Mouse (Mus musculus) limb, embryonic 13.5 days (tissue): ENCODE results near the gene Cd38. TPM values are rescaled to one million over a fixed set of nuclear protein-coding genes. Genes with fewer than 3 reads are reported as not detected.

ENCODE experiments used
- ATAC-seq: fragments of 200-750 bp; cut with Nextera tagmentation; 2 replicates; pipeline ENCODE4 v1.8.0; 2017; ENCODE audit warnings: low read depth, moderate number of reproducible peaks, moderate TSS enrichment; ENCODE audit not compliant: low FRiP score
- H3K27ac ChIP-seq: fragments of 300-500 bp; sonication (generic); 2 replicates; pipeline ENCODE4 v1.5.1; 2015; ENCODE audit warnings: inconsistent platforms, mild to moderate bottlenecking, moderate library complexity
- H3K27me3 ChIP-seq: fragments of 300-500 bp; sonication (generic); 2 replicates; pipeline ENCODE4 v1.6.1; 2015; ENCODE audit warnings: mild to moderate bottlenecking, inconsistent platforms
- H3K36me3 ChIP-seq: fragments of 300-500 bp; sonication (generic); 2 replicates; pipeline ENCODE4 v1.6.1; 2015; ENCODE audit warnings: inconsistent platforms, mild to moderate bottlenecking, moderate library complexity
- H3K4me1 ChIP-seq: fragments of 300-500 bp; sonication (generic); 2 replicates; pipeline ENCODE4 v1.6.1; 2015; ENCODE audit warnings: inconsistent platforms
- H3K4me2 ChIP-seq: fragments of 300-500 bp; sonication (generic); replicated peaks from 2 replicates; pipeline ENCODE4 v1.6.1; 2015; ENCODE audit warnings: inconsistent platforms, mild to moderate bottlenecking, moderate library complexity
- H3K4me3 ChIP-seq: fragments of 300-500 bp; sonication (generic); 2 replicates; pipeline ENCODE4 v1.5.1; 2015; ENCODE audit warnings: moderate library complexity, mild to moderate bottlenecking, inconsistent platforms
- H3K9ac ChIP-seq: fragments of 300-500 bp; sonication (generic); 2 replicates; pipeline ENCODE4 v1.6.1; 2015; ENCODE audit warnings: mild to moderate bottlenecking, inconsistent platforms
- H3K9me3 ChIP-seq: fragments of 300-500 bp; sonication (generic); 2 replicates; pipeline ENCODE4 v1.6.1; 2016; ENCODE audit warnings: inconsistent platforms
- WGBS: fragments of 180-500 bp; shearing (Covaris S2); methylation state at CpG from one replicate; pipeline ENCODE4 v1.1.7; 2015; 5-methylcytosine and 5-hydroxymethylcytosine counted together
- polyA plus RNA-seq: library from polyadenylated mRNA; unstranded; fragments of >200 nt; fragmentation: Nextera tagmentation; extraction: Ambion mirVana; gene quantifications from 2 replicates; pipeline ENCODE4 v1.2.1, GENCODE M21; 2015

Gene Cd38
- polyA plus RNA-seq, 1 experiment from 2014 or later, result 10.0 TPM

- Histone ChIP-seq H3K27ac (no peak overlapping the region), H3K4me2 (no peak overlapping the region), H3K27me3 (no peaks in the 10 kb centered on the region), H3K9me3 (no peaks in the 10 kb centered on the region), H3K36me3 (no peaks in the 10 kb centered on the region), H3K4me1 (no peaks in the 10 kb centered on the region), H3K4me3 (no peak overlapping the region), H3K9ac (no peak overlapping the region)
- 76% methylated on average over 5 of the region's 5 CpGs for WGBS
- no peak for ATAC-seq
These were observed 7.5 kb upstream of the Cd38 start for GRCm38 (mm10) chr5:43860670-43861431.

GRCm38 (mm10) chr5:43863642-43864041 lies 4.7 kb upstream of the Cd38 start:
- no peaks in the 10 kb centered on the region for H3K9me3 ChIP-seq
- no peak overlapping the region for H3K9ac ChIP-seq
- H3K4me3 ChIP-seq, result no peak overlapping the region
- 70% methylated on average over 6 of the region's 6 CpGs for WGBS
- H3K4me1 ChIP-seq, result peaks cover 3% of the 10 kb centered on the region
- no peak overlapping the region for H3K27ac ChIP-seq
- no peak for ATAC-seq
- no peaks in the 10 kb centered on the region for H3K27me3 ChIP-seq
- H3K36me3 ChIP-seq, result no peaks in the 10 kb centered on the region
- no peak overlapping the region for H3K4me2 ChIP-seq

GRCm38 (mm10) chr5:43865316-43865715 lies 3.0 kb upstream of the Cd38 start:
- ATAC-seq, result no peak
- Histone ChIP-seq H3K9me3 (no peaks in the 10 kb centered on the region), H3K4me3 (no peak overlapping the region), H3K9ac (no peak overlapping the region), H3K27ac (no peak overlapping the region), H3K36me3 (no peaks in the 10 kb centered on the region), H3K4me2 (no peak overlapping the region), H3K4me1 (peaks cover 11% of the 10 kb centered on the region), H3K27me3 (no peaks in the 10 kb centered on the region)
- WGBS, result 84% methylated on average over 2 of the region's 2 CpGs

DNA sequence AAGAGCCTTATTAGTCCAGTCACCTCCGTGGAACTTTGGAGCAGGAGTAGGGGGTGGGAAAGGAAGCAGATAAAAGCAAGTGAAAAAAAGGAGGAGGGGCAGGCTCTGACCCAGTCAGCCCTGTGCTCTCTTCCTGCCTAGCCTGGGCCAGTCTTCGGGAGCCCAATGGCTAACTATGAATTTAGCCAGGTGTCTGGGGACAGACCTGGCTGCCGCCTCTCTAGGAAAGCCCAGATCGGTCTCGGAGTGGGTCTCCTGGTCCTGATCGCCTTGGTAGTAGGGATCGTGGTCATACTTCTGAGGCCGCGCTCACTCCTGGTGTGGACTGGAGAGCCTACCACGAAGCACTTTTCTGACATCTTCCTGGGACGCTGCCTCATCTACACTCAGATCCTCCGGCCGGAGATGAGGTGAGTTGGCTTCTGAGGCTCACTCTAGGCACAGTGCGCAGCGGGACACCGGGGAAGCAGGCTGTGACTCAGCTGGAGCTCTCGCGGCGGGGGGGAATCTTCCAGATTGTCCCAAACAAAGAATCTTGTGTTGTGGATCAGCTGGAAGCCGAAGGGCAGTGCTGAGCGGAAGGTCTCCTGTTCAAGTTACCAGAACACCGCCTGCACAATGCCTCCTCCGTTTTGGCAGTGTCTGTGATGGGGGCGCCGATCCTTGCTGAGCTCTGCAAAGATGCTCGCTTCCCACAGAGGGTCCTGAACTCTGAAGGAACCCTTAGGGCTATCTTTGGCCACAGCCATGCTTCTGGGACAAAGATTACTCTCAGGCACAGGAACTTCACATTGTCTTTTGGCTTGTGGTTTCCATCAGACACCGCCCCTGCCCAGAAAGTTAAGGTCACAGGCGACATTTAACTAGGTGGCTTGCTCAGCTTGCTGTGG lies 603 bp downstream of the Cd38 start:
- Histone ChIP-seq H3K9ac (peak overlapping the region; percentile 70), H3K36me3 (no peaks in the 10 kb centered on the region), H3K27me3 (no peaks in the 10 kb centered on the region), H3K27ac (0 out of 2 replicates have a peak overlapping the region, but pooled peaks have one; percentile 4), H3K9me3 (no peaks in the 10 kb centered on the region), H3K4me3 (peak overlapping the region; percentile 45), H3K4me2 (peak overlapping the region; percentile 78), H3K4me1 (peaks cover 11% of the 10 kb centered on the region)
- WGBS, result 3% methylated on average over 28 of the region's 28 CpGs
- ATAC-seq, result peak; percentile 64

DNA sequence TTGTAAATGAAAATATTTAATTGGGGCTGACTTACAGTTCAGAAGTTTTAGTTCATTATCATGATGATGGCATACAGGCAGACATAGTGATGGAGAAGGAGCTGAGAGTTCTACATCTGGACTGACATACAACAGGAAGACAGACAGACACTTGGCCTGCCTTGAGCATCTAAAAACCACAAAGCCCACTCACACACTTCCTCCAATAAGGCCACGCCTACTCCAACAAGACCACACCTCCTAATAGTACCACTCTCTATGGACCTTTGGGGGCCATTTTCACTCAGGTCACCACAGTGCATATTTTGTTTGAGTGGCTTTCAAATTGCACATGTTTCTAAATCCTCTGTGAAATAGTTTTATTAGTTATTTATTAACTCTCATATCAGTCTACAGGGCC lies 3.5 kb downstream of the Cd38 start:
- Histone ChIP-seq H3K4me2 (no peak overlapping the region), H3K4me3 (no peak overlapping the region), H3K4me1 (peaks cover 11% of the 10 kb centered on the region), H3K36me3 (no peaks in the 10 kb centered on the region), H3K27me3 (no peaks in the 10 kb centered on the region), H3K9ac (no peak overlapping the region), H3K27ac (no peak overlapping the region), H3K9me3 (no peaks in the 10 kb centered on the region)
- no peak for ATAC-seq
- WGBS, result 80% methylated on average over 1 of the region's 1 CpGs

DNA sequence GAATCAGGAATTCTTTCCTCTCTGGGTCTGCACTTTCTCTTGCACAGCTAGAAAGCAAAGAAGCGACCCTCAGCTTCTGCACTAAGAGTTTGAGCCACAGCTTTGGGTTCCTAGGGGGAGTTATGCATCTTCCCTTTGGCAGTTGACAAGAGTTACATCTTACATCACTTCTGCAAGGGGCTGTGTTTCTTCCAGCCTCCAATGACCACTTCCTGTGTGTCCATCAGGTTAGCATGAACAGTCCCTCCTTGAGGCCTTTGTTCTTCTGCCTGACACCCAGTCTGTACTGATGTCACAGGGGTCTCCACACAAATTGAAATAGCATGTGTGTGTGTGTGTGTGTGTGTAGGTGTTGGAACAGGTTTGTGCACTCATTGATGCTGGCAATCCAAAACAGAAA lies 4.3 kb downstream of the Cd38 start:
- no peak for ATAC-seq
- H3K9me3 ChIP-seq, result no peaks in the 10 kb centered on the region
- no peaks in the 10 kb centered on the region for H3K27me3 ChIP-seq
- no peak overlapping the region for H3K9ac ChIP-seq
- no peak overlapping the region for H3K27ac ChIP-seq
- H3K4me3 ChIP-seq, result no peak overlapping the region
- no peaks in the 10 kb centered on the region for H3K36me3 ChIP-seq
- WGBS, result 69% methylated on average over 1 of the region's 1 CpGs
- H3K4me2 ChIP-seq, result no peak overlapping the region
- peaks cover 11% of the 10 kb centered on the region for H3K4me1 ChIP-seq

GRCm38 (mm10) chr5:43882034-43882433 lies 13.7 kb downstream of the Cd38 start:
- Histone ChIP-seq H3K4me1 (peaks cover 9% of the 10 kb centered on the region; the same call in 1 of the 2 replicates), H3K4me2 (no peak overlapping the region), H3K27ac (no peak overlapping the region), H3K36me3 (no peaks in the 10 kb centered on the region), H3K27me3 (no peaks in the 10 kb centered on the region), H3K4me3 (no peak overlapping the region), H3K9me3 (no peaks in the 10 kb centered on the region), H3K9ac (no peak overlapping the region)
- 84% methylated on average over 3 of the region's 3 CpGs for WGBS
- ATAC-seq, result no peak

- no peak overlapping the region for H3K4me2 ChIP-seq
- no peaks in the 10 kb centered on the region for H3K9me3 ChIP-seq
- no peak overlapping the region for H3K4me3 ChIP-seq
- WGBS, result 18% methylated on average over 3 of the region's 3 CpGs
- H3K4me1 ChIP-seq, result peaks cover 9% of the 10 kb centered on the region; the same call in 1 of the 2 replicates
- ATAC-seq, result no peak
- no peaks in the 10 kb centered on the region for H3K27me3 ChIP-seq
- H3K36me3 ChIP-seq, result no peaks in the 10 kb centered on the region
- peak overlapping the region; percentile 40; the same call in 1 of the 2 replicates for H3K27ac ChIP-seq
- H3K9ac ChIP-seq, result no peak overlapping the region
These were observed 16.9 kb downstream of the Cd38 start for GRCm38 (mm10) chr5:43885060-43885820.

- no peak; the same call in 1 of the 2 replicates for ATAC-seq
- Histone ChIP-seq H3K27me3 (no peaks in the 10 kb centered on the region), H3K27ac (no peak overlapping the region), H3K36me3 (no peaks in the 10 kb centered on the region), H3K4me1 (peaks cover 18% of the 10 kb centered on the region), H3K4me3 (no peak overlapping the region), H3K9me3 (no peaks in the 10 kb centered on the region), H3K4me2 (no peak overlapping the region), H3K9ac (no peak overlapping the region)
- 16% methylated on average over 1 of the region's 1 CpGs for WGBS
These were observed 24.0 kb downstream of the Cd38 start for GRCm38 (mm10) chr5:43892386-43892785.

- no peak overlapping the region for H3K4me2 ChIP-seq
- H3K27me3 ChIP-seq, result no peaks in the 10 kb centered on the region
- H3K27ac ChIP-seq, result no peak overlapping the region
- no peak overlapping the region for H3K9ac ChIP-seq
- H3K36me3 ChIP-seq, result no peaks in the 10 kb centered on the region
- H3K9me3 ChIP-seq, result no peaks in the 10 kb centered on the region
- no peak overlapping the region for H3K4me3 ChIP-seq
- peaks cover 23% of the 10 kb centered on the region for H3K4me1 ChIP-seq
- WGBS, result 62% methylated on average over 2 of the region's 2 CpGs
- ATAC-seq, result no peak
These were observed 25.8 kb downstream of the Cd38 start for GRCm38 (mm10) chr5:43894113-43894512.

DNA sequence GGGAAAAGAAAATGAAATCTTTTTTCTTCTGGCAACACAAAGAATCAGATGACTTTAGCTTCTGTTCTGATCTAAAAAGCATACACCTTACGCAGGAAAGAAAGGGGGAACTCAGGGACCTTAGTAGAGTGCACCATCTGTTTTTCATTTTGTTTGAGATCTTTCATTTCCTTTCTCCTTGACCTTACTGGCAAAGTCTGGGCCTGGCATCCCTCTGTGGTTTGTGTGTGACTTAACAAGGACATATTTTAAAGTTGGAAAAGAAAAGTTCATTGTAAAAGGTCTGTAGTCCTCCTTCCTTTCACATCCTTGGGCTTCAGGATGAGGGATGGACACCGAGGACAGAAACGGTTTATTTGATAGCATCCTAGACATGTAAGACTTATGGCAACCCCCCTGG lies 27.6 kb downstream of the Cd38 start:
- Histone ChIP-seq H3K4me1 (peaks cover 27% of the 10 kb centered on the region), H3K36me3 (no peaks in the 10 kb centered on the region), H3K4me3 (no peak overlapping the region), H3K4me2 (no peak overlapping the region), H3K9ac (no peak overlapping the region), H3K9me3 (no peaks in the 10 kb centered on the region), H3K27me3 (no peaks in the 10 kb centered on the region), H3K27ac (peak overlapping the region; percentile 79)
- WGBS, result 21% methylated on average over 3 of the region's 3 CpGs
- ATAC-seq, result peak; percentile 87

- Histone ChIP-seq H3K36me3 (no peaks in the 10 kb centered on the region), H3K9me3 (no peaks in the 10 kb centered on the region), H3K27ac (no peak overlapping the region)
These were observed 36.3 kb downstream of the Cd38 start for GRCm38 (mm10) chr5:43904685-43905084.

More at GRCm38 (mm10) chr5:43904685-43905084, 36.3 kb downstream of the Cd38 start:
- no peaks in the 10 kb centered on the region for H3K4me1 ChIP-seq
- no peak overlapping the region for H3K4me2 ChIP-seq
- no peak for ATAC-seq
- WGBS, result 93% methylated on average over 3 of the region's 3 CpGs
- no peak overlapping the region for H3K9ac ChIP-seq
- no peak overlapping the region for H3K4me3 ChIP-seq
- H3K27me3 ChIP-seq, result no peaks in the 10 kb centered on the region
